14 mouse cellular contexts compared by ENCODE assay signal in genomic region chr5:97582509-97582908, GRCm38 (mm10).
"Had no signal": no experiment of that assay in that cellular context is flagged by ENCODE, and none has a peak within 500 bp of the region (broad histone marks: within the 10 kb centered on the region; RNA-seq: fewer than 3 reads in every experiment).

No protein-coding gene starts in this region.

- H3K27me3 ChIP-seq: limb, embryonic 15.5 days; liver, embryonic 12.5 days had no signal

- H3K27ac ChIP-seq: limb, embryonic 15.5 days; liver, embryonic 12.5 days; midbrain, embryonic 10.5 days had no signal

- H3K4me2 ChIP-seq: limb, embryonic 15.5 days; liver, embryonic 12.5 days; lung, embryonic 14.5 days had no signal

- H3K4me1 ChIP-seq: limb, embryonic 15.5 days; liver, embryonic 12.5 days; midbrain, embryonic 10.5 days had no signal

- ATAC-seq: liver, embryonic 12.5 days had no signal

- H3K9me3 ChIP-seq: limb, embryonic 15.5 days; liver, embryonic 12.5 days; midbrain, embryonic 10.5 days had no signal

- H3K4me3 ChIP-seq: limb, embryonic 15.5 days; liver, embryonic 12.5 days; midbrain, embryonic 10.5 days had no signal

- DNase-seq: kidney, adult 8-10 months; kidney, postnatal 25 days; layer of hippocampus, adult 9-11 months; layer of hippocampus, postnatal 36 days; lung, embryonic 14.5 days; lung, postnatal 10 days; lung, postnatal 4 days; midbrain, embryonic 14.5 days; right cerebral cortex, adult 18-20 months; right cerebral cortex, postnatal 25 days; thymus, postnatal 36 days had no signal

- H3K36me3 ChIP-seq: limb, embryonic 15.5 days; liver, embryonic 12.5 days; midbrain, embryonic 10.5 days had no signal

- H3K9ac ChIP-seq: limb, embryonic 15.5 days; liver, embryonic 12.5 days; lung, embryonic 14.5 days had no signal
